ENCODE assay signal across 8 mouse cellular contexts in genomic region chr11:49846401-49847070, GRCm38 (mm10). TPM values are rescaled to one million over a fixed set of nuclear protein-coding genes. Genes with fewer than 3 reads are reported as not detected.
DNase-seq lines count a peak whose midpoint lies in the region; ATAC-seq lines count a peak whose summit lies in the region.

Mapk9 (plus strand) TSS chr11:49846751.

- peaks cover 11% of the 10 kb centered on the region; the same call in 1 of the 2 replicates for H3K36me3 ChIP-seq in hindbrain, embryonic 14.5 days (replicated peaks; ENCODE audit: control insufficient read depth, insufficient read depth)

- H3K27ac ChIP-seq in hindbrain, embryonic 14.5 days: peak within 1 kb of the TSS; percentile 77

- peak within 1 kb of the TSS; percentile 58 for H3K4me3 ChIP-seq in hindbrain, embryonic 14.5 days (replicated peaks; ENCODE audit: low read length)

- no peaks in the 10 kb centered on the region for H3K27me3 ChIP-seq in hindbrain, embryonic 14.5 days (ENCODE audit: control insufficient read depth, insufficient read depth, low read length)

- H3K9me3 ChIP-seq in hindbrain, embryonic 14.5 days (ENCODE audit: control insufficient read depth, low read length): no peaks in the 10 kb centered on the region

- peak; percentile 98 for DNase-seq in R1 (ENCODE audit: low read depth, low spot score)
- peak; percentile 98 to 100 for DNase-seq in cerebellum, postnatal 25 days
- DNase-seq in frontal cortex, postnatal 25 days (ENCODE audit: low spot score in 2 of 2): peak; percentile 96 to 98
- peak; percentile 93 for DNase-seq in hindbrain, embryonic 14.5 days (ENCODE audit: low spot score)
- DNase-seq in layer of hippocampus, postnatal 36 days: peak; percentile 97
- peak; percentile 99 for DNase-seq in lung, postnatal 36 days
- peak; percentile 99 for DNase-seq in retina, postnatal 1 day
- DNase-seq in urinary bladder, adult 18-20 months (ENCODE audit: low spot score in 2 of 2): peak; percentile 95 to 97

- H3K9ac ChIP-seq in hindbrain, embryonic 14.5 days: peak within 1 kb of the TSS; percentile 83

- H3K4me2 ChIP-seq in hindbrain, embryonic 14.5 days (replicated peaks): peak within 1 kb of the TSS; percentile 67

- H3K4me1 ChIP-seq in hindbrain, embryonic 14.5 days (replicated peaks; ENCODE audit: control insufficient read depth, insufficient read depth, low read length): peaks cover 16% of the 10 kb centered on the region

- peak; percentile 98 for ATAC-seq in hindbrain, embryonic 14.5 days (ENCODE audit: low FRiP score)

- under 1% methylated on average over 64 of the region's 68 CpGs for WGBS in hindbrain, embryonic 14.5 days

RNA-seq across cellular contexts. Expression of gene Mapk9, which starts in this region (rescaled TPM):
- 86.6 and 94.9 TPM in 2 replicates for polyA plus RNA-seq in hindbrain, embryonic 14.5 days (2014; fragmentation: Nextera tagmentation; extraction: Ambion mirVana)
- total RNA-seq in layer of hippocampus, postnatal 36 days (2021): 100 to 1,000 TPM; 146 to 152 TPM

Comparison
In these comparisons a context has a peak if more than half of its experiments do, and no peak if none do; other contexts are left out.
1. Peak in every context shown above with its lines: DNase-seq, ATAC-seq, H3K4me3 ChIP-seq and H3K27ac ChIP-seq.